Mouse (Mus musculus) forebrain, embryonic 12.5 days (tissue): ENCODE data around the gene Dok4. TPM values are rescaled to one million over a fixed set of nuclear protein-coding genes. Genes with fewer than 3 reads are reported as not detected.

Experiments
- polyA plus RNA-seq: library from polyadenylated mRNA; unstranded; fragments of >200 nt; fragmentation: Nextera tagmentation; extraction: Ambion mirVana; gene quantifications from 2 replicates; pipeline ENCODE4 v1.2.1, GENCODE M21; 2016

The Dok4 gene
- polyA plus RNA-seq, 1 experiment from 2014 or later: 22.0 TPM

Other genes with a start within 250 kb of the Dok4 start
- 242 and 248 TPM in 2 replicates for gene Arl2bp, start 209.7 kb downstream of the Dok4 start, polyA plus RNA-seq
- gene Pllp, start 180.1 kb downstream of the Dok4 start, polyA plus RNA-seq: 0.52 and 0.92 TPM in 2 replicates
- not detected in 2 replicates for gene Ccl22, start 130.7 kb downstream of the Dok4 start, polyA plus RNA-seq
- gene Cx3cl1, start 104.3 kb downstream of the Dok4 start, polyA plus RNA-seq: 8.3 and 9.4 TPM in 2 replicates
- 0.56 TPM in 1 of 2 replicates, not detected in the other for gene Ccl17, start 65.9 kb downstream of the Dok4 start, polyA plus RNA-seq
- gene Coq9, start 38.0 kb downstream of the Dok4 start, polyA plus RNA-seq: 47.8 and 52.3 TPM in 2 replicates
- 170 and 179 TPM in 2 replicates for gene Ciapin1, start 38.0 kb downstream of the Dok4 start, polyA plus RNA-seq
- 144 and 147 TPM in 2 replicates for gene Polr2c, start 18.9 kb downstream of the Dok4 start, polyA plus RNA-seq
- gene Ccdc102a, start 41.8 kb upstream of the Dok4 start, polyA plus RNA-seq: 11.8 and 15.9 TPM in 2 replicates
- not detected in 2 replicates for gene Adgrg5, start 47.4 kb upstream of the Dok4 start, polyA plus RNA-seq
- 180 and 222 TPM in 2 replicates for gene Adgrg1, start 98.4 kb upstream of the Dok4 start, polyA plus RNA-seq
- 1.7 and 2.4 TPM in 2 replicates for gene Adgrg3, start 141.4 kb upstream of the Dok4 start, polyA plus RNA-seq
- 0.26 and 0.38 TPM in 2 replicates for gene Drc7, start 178.8 kb upstream of the Dok4 start, polyA plus RNA-seq
- 35.6 and 42.0 TPM in 2 replicates for gene Katnb1, start 204.9 kb upstream of the Dok4 start, polyA plus RNA-seq